Mouse (Mus musculus): Measurements from ENCODE around the gene Adcy2. TPM values are rescaled to one million over a fixed set of nuclear protein-coding genes. Genes with fewer than 3 reads are reported as not detected.

The Adcy2 gene
- polyA plus RNA-seq, 1 experiment from 2014 or later: 0.31 TPM

DNA sequence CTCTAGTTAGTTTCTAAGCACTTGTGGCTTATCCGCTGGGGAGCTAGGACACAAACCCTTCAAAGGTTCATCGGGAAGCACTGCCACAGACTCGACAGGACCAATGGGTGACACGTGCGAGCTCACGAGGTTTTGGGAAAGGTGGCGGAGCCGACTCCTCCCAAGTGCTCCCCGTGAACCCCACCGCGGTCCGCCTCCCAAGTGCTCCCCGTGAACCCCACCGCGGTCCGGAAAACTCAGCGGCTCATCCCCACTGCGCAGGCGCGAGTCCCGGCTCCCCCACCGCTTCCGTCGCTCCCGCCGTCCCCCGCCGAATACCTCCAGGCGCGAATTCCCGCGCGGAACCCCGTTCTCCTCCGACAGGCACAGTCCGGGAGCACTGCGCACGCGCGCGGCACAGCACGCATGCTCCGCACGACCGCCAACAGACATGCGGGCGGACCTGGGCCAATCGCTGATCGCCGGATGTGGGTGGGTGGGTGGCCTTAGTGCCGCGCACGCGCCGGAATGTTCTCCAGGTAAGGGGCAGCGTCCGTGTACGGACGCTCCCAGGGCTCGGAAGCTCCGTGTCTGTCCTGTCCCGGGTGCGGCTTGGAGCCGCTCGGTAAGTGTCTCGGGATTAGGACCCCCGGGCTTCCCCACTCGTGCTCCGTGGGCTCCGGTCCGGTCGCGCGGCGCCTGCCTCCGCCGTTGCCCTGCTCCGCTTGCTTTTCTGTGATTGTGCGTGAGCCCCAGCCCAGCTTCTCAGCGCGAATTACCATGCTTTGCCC is 417.4 kb downstream of the Adcy2 start, which contains the start of the genes Mtrr and Fastkd3:
TSS of gene Mtrr (minus strand) at position 403 of the 770 bp plus-strand sequence.
TSS of gene Fastkd3 (plus strand) at position 488 of the 770 bp plus-strand sequence.
- TF ChIP-seq CTCF (IDR thresholded peaks at IDR 0.05; ENCODE audit: low read depth): no peak
- no peak for TF ChIP-seq EP300 (IDR thresholded peaks at IDR 0.05; ENCODE audit: low read depth)
- Histone ChIP-seq H3K36me3 (replicated peaks; ENCODE audit: insufficient read depth, low read length) (peaks cover 23% of the 10 kb centered on the region), H3K9me3 (ENCODE audit: low read length) (no peaks in the 10 kb centered on the region), H3K4me2 (ENCODE audit: low read depth, low read length) (peak within 1 kb of the TSS; percentile 94), H3K4me3 (ENCODE audit: low read depth, low read length) (peak within 1 kb of the TSS; percentile 88), H3K27me3 (ENCODE audit: insufficient read depth, low read length) (no peaks in the 10 kb centered on the region), H3K4me1 (ENCODE audit: insufficient read depth) (peaks cover 7% of the 10 kb centered on the region), H3K9ac (replicated peaks) (peak within 1 kb of the TSS; percentile 80), H3K27ac (ENCODE audit: low read depth) (peak within 1 kb of the TSS; percentile 83)
- 1% methylated on average over 77 of the region's 81 CpGs for WGBS (ENCODE audit: insufficient replicate concordance)
- ATAC-seq (peak; percentile 100), DNase-seq (peak; percentile 96)

- H3K27ac ChIP-seq (ENCODE audit: low read depth): peak overlapping the region; percentile 83
- no peak for DNase-seq
These were observed 418.1 kb downstream of the Adcy2 start for GRCm38 (mm10) chr13:68581086-68581740.

GRCm38 (mm10) chr13:68577945-68578344 is 421.4 kb downstream of the Adcy2 start:
- no peak for DNase-seq
- Histone ChIP-seq H3K27ac (ENCODE audit: low read depth) (no peak overlapping the region), H3K4me2 (ENCODE audit: low read depth, low read length) (no peak overlapping the region), H3K9me3 (ENCODE audit: low read length) (no peaks in the 10 kb centered on the region), H3K4me1 (ENCODE audit: insufficient read depth) (peaks cover 4% of the 10 kb centered on the region), H3K27me3 (ENCODE audit: insufficient read depth, low read length) (no peaks in the 10 kb centered on the region), H3K36me3 (replicated peaks; ENCODE audit: insufficient read depth, low read length) (peaks cover 15% of the 10 kb centered on the region), H3K9ac (replicated peaks) (no peak overlapping the region), H3K4me3 (ENCODE audit: low read depth, low read length) (no peak overlapping the region)
- ATAC-seq: no peak
- TF ChIP-seq CTCF (IDR thresholded peaks at IDR 0.05; ENCODE audit: low read depth) (no peak), EP300 (IDR thresholded peaks at IDR 0.05; ENCODE audit: low read depth) (no peak)
- 89% methylated on average over 7 of the region's 7 CpGs for WGBS (ENCODE audit: insufficient replicate concordance)

More at GRCm38 (mm10) chr13:68581086-68581740, 418.1 kb downstream of the Adcy2 start:
- Histone ChIP-seq H3K27me3 (ENCODE audit: insufficient read depth, low read length) (no peaks in the 10 kb centered on the region), H3K9me3 (ENCODE audit: low read length) (no peaks in the 10 kb centered on the region), H3K36me3 (replicated peaks; ENCODE audit: insufficient read depth, low read length) (peaks cover 23% of the 10 kb centered on the region), H3K4me3 (ENCODE audit: low read depth, low read length) (peak overlapping the region; percentile 88), H3K4me2 (ENCODE audit: low read depth, low read length) (peak overlapping the region; percentile 94), H3K9ac (replicated peaks) (peak overlapping the region; percentile 80), H3K4me1 (ENCODE audit: insufficient read depth) (peaks cover 7% of the 10 kb centered on the region)
- ATAC-seq: no peak; the same call in 1 of the 2 replicates
- WGBS (ENCODE audit: insufficient replicate concordance): 21% methylated on average over 14 of the region's 14 CpGs
- TF ChIP-seq CTCF (IDR thresholded peaks at IDR 0.05; ENCODE audit: low read depth): no peak
- no peak for TF ChIP-seq EP300 (IDR thresholded peaks at IDR 0.05; ENCODE audit: low read depth)

DNA sequence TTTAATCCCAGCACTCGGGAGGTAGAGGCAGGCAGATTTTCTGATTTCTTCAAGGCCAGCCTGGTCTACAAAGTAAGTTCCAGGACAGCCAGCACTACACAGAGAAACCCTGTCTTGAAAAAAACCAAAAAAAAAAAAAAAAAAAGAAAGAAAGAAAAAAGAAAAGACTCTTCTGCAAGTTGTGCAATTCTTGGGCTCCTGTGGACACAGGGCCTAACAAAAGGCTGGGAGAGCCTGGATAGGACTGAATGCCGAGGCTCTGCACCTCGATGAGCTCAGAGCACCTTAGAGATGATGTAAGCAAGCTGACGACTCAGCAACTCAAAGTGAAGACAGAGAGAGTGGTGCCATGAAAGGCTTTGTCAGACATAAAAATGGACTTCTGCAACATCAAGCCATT is 424.9 kb downstream of the Adcy2 start:
- WGBS (ENCODE audit: insufficient replicate concordance): 84% methylated on average over 4 of the region's 4 CpGs
- no peak for DNase-seq
- Histone ChIP-seq H3K27me3 (ENCODE audit: insufficient read depth, low read length) (no peaks in the 10 kb centered on the region), H3K9ac (replicated peaks) (no peak overlapping the region), H3K36me3 (replicated peaks; ENCODE audit: insufficient read depth, low read length) (peaks cover 26% of the 10 kb centered on the region), H3K27ac (ENCODE audit: low read depth) (no peak overlapping the region), H3K4me3 (ENCODE audit: low read depth, low read length) (no peak overlapping the region), H3K4me2 (ENCODE audit: low read depth, low read length) (no peak overlapping the region), H3K9me3 (ENCODE audit: low read length) (no peaks in the 10 kb centered on the region), H3K4me1 (ENCODE audit: insufficient read depth) (no peaks in the 10 kb centered on the region)
- TF ChIP-seq CTCF (IDR thresholded peaks at IDR 0.05; ENCODE audit: low read depth) (no peak), EP300 (IDR thresholded peaks at IDR 0.05; ENCODE audit: low read depth) (no peak)
- ATAC-seq: no peak

GRCm38 (mm10) chr13:68572966-68573913 is 426.1 kb downstream of the Adcy2 start:
- H3K4me2 ChIP-seq (ENCODE audit: low read depth, low read length): no peak overlapping the region
- no peak overlapping the region for H3K27ac ChIP-seq (ENCODE audit: low read depth)
- peaks cover 27% of the 10 kb centered on the region for H3K36me3 ChIP-seq (replicated peaks; ENCODE audit: insufficient read depth, low read length)
- H3K4me1 ChIP-seq (ENCODE audit: insufficient read depth): no peaks in the 10 kb centered on the region
- WGBS (ENCODE audit: insufficient replicate concordance): 77% methylated on average over 10 of the region's 10 CpGs
- no peak for ATAC-seq
- TF ChIP-seq CTCF (IDR thresholded peaks at IDR 0.05; ENCODE audit: low read depth): no peak
- no peak for TF ChIP-seq EP300 (IDR thresholded peaks at IDR 0.05; ENCODE audit: low read depth)
- no peak overlapping the region for H3K4me3 ChIP-seq (ENCODE audit: low read depth, low read length)
- no peaks in the 10 kb centered on the region for H3K27me3 ChIP-seq (ENCODE audit: insufficient read depth, low read length)
- no peak for DNase-seq
- H3K9ac ChIP-seq (replicated peaks): no peak overlapping the region
- no peaks in the 10 kb centered on the region for H3K9me3 ChIP-seq (ENCODE audit: low read length)

All from liver, postnatal 0 days (tissue).